Mouse (Mus musculus) hindbrain, postnatal 0 days (tissue): ENCODE measurements around the gene Gm17693. TPM values are rescaled to one million over a fixed set of nuclear protein-coding genes. Genes with fewer than 3 reads are reported as not detected.
"Not testable (repeated sequence)": the region's sequence is repeated elsewhere in the genome, so short reads cannot be mapped to it uniquely, and the experiment has no call there.

Experiments used
- ATAC-seq: fragments of 200-750 bp; cut with Nextera tagmentation; 2 replicates; pipeline ENCODE4 v1.8.0; 2017; ENCODE audit warnings: mild to moderate bottlenecking, moderate TSS enrichment, moderate library complexity
- DNase-seq: peaks from one replicate; pipeline ENCODE4 v3.0.0-alpha.2; 2015; ENCODE audit warnings: low spot score
- H3K27ac ChIP-seq: fragments of 300-500 bp; sonication (generic); 2 replicates; pipeline ENCODE4 v1.5.1; 2014; ENCODE audit warnings: mild to moderate bottlenecking
- H3K27me3 ChIP-seq: fragments of 300-500 bp; sonication (generic); 2 replicates; pipeline ENCODE4 v1.6.1; 2014; ENCODE audit warnings: low read length, mixed read lengths; ENCODE audit not compliant: insufficient read depth
- H3K36me3 ChIP-seq: fragments of 300-500 bp; sonication (generic); 2 replicates; pipeline ENCODE4 v1.6.1; 2014; ENCODE audit warnings: low read length, mixed read lengths; ENCODE audit not compliant: insufficient read depth
- H3K4me1 ChIP-seq: fragments of 300-500 bp; sonication (generic); 2 replicates; pipeline ENCODE4 v1.6.1; 2014; ENCODE audit warnings: antibody characterized with exemption, low read length, mixed read lengths; ENCODE audit not compliant: insufficient read depth
- H3K4me2 ChIP-seq: fragments of 300-500 bp; sonication (generic); 2 replicates; pipeline ENCODE4 v1.6.1; 2014; ENCODE audit warnings: low read depth, mild to moderate bottlenecking, low read length, moderate library complexity, mixed read lengths
- H3K4me3 ChIP-seq: fragments of 300-500 bp; sonication (generic); 2 replicates; pipeline ENCODE4 v1.5.1; 2014; ENCODE audit warnings: low read length
- H3K9ac ChIP-seq: fragments of 300-500 bp; sonication (generic); replicated peaks from 2 replicates; pipeline ENCODE4 v1.6.1; 2014; ENCODE audit warnings: mild to moderate bottlenecking, low read length, moderate library complexity, mixed read lengths
- H3K9me3 ChIP-seq: fragments of 300-500 bp; sonication (generic); 2 replicates; pipeline ENCODE4 v1.6.1; 2016; ENCODE audit warnings: low read length, mixed read lengths
- WGBS: fragments of 180-500 bp; shearing (Covaris S2); extraction: QIAGEN DNeasy Blood & Tissue Kit; methylation state at CpG from one replicate; pipeline ENCODE4 v1.1.7; 2014; 5-methylcytosine and 5-hydroxymethylcytosine counted together
- polyA plus RNA-seq: library from polyadenylated mRNA; unstranded; fragments of >200 nt; fragmentation: Nextera tagmentation; extraction: Ambion mirVana; gene quantifications from 2 replicates; pipeline ENCODE4 v1.2.1, GENCODE M21; 2015
- total RNA-seq: library from RNA; depleted of rRNA; stranded (reverse); fragments of >200 nt; gene quantifications from 2 replicates; pipeline ENCODE4 v1.2.3, GENCODE M21; 2014; rRNA removed

Gm17693 gene
- total RNA-seq (not detected in 2 replicates), polyA plus RNA-seq (not detected in 2 replicates)

DNA sequence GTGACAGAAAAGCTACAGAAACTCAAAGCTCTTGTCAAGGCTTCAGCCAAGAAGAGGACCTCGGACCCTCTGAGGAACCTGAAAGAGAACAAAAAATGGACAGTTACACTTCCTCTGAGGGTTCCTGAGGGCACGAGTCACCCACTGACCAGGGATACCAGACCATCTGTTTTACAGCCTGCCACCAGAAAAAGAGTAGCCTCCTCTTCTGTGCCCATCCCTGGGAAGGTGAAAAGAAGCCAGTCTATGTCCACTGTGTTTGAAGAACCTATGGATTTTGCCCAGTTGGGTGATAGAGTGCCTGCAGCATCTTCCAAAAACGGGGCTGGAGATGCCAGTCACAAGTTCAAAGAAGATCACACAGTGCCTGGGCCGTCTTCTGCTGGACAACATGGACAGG lies at the start of gene Gm17693:
Gene Gm17693 (plus strand): TSS at position 301 of the 400 bp plus-strand sequence.
- H3K9me3 ChIP-seq, H3K4me3 ChIP-seq, H3K27ac ChIP-seq, H3K4me2 ChIP-seq, DNase-seq, H3K36me3 ChIP-seq, H3K27me3 ChIP-seq, H3K9ac ChIP-seq, ATAC-seq, H3K4me1 ChIP-seq: not testable (repeated sequence)
- WGBS: no CpG with 5 or more reads among the region's 4 CpGs
